Mouse (Mus musculus): ENCODE results near the gene Ptpn20.

The Ptpn20 gene

DNA sequence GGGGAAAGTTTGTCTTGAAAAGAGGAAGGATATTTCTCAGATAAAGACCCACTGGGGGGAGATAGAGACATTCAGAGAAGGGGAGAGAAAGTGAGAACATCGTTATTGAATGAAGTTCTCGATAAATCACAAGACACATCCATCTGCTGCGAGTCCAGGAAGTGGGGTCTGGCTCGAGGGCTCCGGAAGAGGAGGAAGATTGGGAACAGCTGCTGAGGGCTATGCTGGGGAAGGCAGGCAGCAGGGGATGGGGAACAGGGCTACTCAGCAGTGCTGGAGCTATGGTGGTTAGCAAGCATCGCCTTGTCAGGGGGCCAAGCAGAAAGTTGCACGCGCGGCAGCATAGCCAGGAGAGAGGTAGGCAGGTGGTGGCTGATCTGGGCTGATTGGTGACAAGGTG is 73.1 kb downstream of the Ptpn20 start:
- CTCF ChIA-PET = no interaction called here
- POLR2A ChIA-PET = no interaction called here

DNA sequence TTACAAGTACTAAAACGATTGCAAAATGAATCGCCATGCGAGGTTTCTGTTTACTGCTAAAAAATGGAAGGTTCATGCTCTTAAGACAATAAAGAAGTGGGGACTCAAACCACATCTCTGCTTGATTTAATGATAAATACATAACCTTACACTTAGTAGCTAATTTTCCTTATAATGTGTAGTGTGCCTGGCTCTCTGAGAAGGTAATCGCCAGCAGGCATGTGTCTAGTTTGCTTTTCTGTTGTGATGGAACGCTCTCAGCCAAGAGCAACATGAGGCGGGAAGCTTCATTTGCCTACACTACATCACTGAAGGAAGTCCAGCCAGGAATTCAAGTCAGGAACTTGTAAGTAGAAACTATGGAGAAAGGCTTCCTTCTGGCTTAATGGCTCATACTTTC is 77.3 kb downstream of the Ptpn20 start:
- ChIA-PET POLR2A (no interaction called here), CTCF (no interaction called here)

DNA sequence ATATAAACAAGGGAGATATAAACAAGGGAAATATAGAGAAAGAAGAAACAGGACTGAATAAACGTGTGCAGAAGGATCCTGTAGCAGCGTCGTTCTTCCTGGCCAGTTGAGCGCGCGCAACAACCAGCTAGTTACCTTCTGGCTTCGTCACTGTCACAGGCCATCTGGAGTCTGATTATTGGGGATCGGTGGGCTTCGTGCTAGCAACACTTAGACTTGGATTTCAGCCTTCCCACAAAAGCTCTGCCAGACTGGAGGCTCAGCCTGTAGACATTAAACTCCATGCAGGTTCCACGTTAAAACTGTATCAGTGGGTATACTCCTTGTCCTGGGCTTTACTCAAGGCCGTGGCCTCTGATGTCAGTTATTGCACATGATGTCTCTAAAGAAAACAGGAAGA is 80.9 kb downstream of the Ptpn20 start:
- ChIA-PET POLR2A (no interaction called here), CTCF (no interaction called here)

DNA sequence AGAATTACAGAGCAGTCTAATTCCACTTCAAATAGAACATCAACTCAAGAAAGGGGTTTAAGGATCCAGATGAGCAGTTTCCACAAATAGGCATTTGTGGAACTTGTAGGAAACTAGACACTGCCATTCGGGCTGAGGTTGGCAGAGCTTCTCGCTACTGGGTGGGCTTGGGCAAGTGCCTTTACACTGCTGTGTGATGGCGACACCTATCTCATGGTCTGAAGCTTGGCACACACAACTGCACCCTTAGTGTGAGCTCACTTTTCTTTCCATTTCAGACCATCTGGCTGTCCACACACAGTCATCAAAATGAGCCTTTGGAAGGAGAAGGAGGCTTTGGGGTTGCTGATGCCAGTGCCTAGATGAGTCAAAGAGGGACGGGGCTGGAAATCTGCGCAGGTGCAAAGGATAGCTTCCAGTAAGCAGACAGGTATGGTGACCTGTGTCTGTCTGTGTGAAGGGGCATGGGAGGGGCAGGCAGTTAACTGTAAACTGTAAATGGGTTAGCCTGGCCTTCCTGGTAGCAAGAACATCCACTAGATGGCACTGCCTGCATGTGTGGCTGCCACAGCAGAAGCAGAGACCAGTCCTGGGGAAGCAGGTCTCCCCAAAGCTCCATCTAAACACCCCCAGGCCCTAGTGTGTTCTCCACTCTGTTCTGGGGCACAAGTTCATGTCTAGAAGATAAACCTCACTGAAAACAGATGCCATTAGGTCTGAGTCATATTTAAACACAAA is 84.5 kb downstream of the Ptpn20 start:
- CTCF ChIA-PET = interaction anchor here in 2 of 4 experiments (0.6 to 2.3 kb wide), 12 partner anchors 20 to 431 kb away, joined by 3 to 9 read pairs (median 4); no protein-coding TSS in a partner anchor
- POLR2A ChIA-PET = no interaction called here

DNA sequence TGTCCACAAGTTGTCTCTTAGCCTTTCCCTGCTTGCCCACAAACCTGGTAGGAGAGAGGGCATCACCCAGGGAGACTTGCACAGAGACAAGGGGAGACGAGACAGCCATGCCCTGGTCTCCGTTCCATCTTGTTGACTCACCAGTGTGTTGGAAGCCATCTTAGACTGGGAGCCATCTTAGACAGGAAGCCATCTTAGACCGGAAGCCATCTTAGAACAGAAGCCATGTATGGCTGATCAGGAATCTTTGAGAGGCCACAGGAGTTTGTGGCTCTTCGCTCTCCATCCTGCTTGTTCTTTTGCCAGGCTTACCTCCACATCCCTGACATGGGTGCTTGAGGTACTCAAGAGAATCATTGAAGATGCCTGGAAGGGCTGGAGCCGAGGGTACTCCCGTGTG is 89.0 kb downstream of the Ptpn20 start:
- POLR2A ChIA-PET = no interaction called here
- CTCF ChIA-PET = interaction anchor here in 1 of 4 experiments (0.6 kb wide), 1 partner anchor 373 kb away, joined by 3 read pairs; no protein-coding TSS in a partner anchor

DNA sequence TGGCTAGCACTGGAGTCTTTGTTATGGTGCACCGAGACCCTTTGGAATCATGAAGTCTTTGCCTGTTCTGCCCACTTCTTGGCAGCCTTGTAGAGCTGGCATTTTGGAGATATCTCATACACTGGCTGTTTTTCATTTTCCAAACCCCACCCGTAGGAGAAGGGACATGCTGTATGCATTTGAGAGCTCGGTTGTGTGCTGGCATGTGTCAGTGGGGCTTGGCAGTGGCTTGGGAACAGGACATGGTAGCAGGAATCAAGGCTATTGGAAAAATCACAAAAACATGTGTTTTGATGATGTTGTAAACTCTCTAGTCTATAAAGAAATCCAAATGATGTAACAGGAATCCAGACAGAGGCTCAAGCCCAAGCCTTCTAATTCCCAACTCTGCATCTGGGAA is 89.7 kb downstream of the Ptpn20 start:
- ChIA-PET CTCF (no interaction called here), POLR2A (no interaction called here)

DNA sequence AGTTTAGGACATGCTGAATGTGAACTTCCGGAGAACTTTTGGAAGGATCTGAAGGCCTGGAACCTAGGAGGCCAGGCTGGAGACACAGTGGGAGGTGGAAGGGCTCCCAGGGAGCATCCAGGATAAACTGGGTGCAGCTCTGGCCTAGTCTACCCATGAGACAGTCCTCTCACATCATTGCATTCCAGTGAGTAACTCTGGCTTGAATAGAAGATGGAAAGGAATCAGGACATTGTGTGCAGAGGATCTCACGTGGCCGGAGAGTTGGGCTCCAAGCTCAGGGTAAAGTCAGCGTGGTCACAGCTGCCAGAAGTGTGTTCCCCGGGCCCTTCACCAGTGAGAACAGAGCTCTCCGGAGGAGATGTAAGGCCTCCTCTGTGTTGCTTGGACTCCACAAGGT is 91.6 kb downstream of the Ptpn20 start:
- CTCF ChIA-PET = interaction anchor here in 1 of 4 experiments (1.2 kb wide), 1 partner anchor 15 kb away, joined by 7 read pairs; no protein-coding TSS in a partner anchor

DNA sequence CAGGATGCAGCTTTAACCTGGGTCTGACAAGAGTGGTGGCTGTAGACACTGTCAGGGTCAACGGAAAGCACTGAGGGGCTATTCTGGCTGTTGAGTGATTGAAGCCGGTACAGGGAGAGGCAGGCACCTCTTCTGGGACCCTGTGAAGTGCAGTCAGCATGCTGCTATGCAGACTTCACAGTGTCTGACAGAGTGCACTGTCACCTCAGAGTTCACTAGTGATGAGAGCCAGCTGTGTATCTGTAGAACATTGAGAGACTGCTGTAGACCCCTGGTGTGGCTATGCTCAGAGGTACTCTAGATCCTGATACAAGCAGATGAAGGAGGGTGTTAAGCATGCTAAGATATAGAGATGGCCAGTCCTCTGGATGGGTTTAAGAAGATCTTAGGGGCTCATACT is 93.8 kb downstream of the Ptpn20 start:
- ChIA-PET CTCF (no interaction called here), POLR2A (no interaction called here)

More for the DNA sequence above, 91.6 kb downstream of the Ptpn20 start:
- POLR2A ChIA-PET = no interaction called here

DNA sequence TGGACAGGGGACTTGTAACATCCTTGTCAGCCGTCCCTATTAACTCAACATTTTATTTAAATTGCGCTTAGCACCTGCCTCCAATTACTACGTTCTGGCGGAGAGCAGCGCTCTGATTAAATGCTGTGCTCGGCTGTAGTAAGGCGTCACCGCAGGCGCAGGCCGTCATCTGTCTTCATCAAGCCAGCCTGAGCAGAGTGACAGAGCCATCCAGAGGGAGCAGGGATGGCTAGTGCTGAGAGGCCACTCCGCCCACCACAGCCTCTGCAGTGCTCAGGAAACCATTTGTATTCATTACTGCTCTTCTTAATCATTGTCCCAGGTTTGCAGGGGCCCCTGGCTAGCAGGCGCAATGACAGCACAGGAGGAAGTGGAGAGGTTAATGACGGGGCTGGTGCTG is 94.7 kb downstream of the Ptpn20 start:
- POLR2A ChIA-PET = no interaction called here

DNA sequence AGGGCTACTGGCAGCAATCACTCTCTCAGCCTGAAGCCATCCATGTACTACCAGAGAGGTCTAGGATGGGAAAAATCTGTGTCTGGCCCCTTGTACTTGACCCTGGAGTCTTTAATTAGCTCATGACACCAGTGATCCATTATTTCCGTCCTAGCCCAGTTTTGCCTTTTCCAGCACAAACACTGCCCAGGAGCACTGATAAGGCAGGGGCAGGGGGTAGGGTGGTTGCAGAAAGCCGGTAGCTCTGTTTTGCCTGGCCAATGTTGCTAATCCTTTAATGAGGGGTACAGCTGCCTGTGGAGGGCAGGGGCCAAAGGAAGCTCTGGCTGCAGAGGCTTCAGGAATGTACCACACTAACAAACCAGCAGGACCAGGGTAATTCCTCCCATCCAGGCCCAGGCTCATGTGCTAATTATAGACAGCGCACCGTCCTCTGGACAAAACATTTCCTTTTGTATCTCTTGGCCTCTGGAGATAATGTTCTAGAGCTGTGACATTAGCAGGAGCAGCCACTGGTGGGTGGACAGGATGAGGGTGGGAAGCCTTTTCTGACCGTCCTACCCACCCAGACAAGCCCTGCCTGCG is 98.5 kb downstream of the Ptpn20 start:
- ChIA-PET CTCF (no interaction called here), POLR2A (no interaction called here)

More for the DNA sequence above, 94.7 kb downstream of the Ptpn20 start:
- CTCF ChIA-PET = interaction anchor here in 1 of 4 experiments (0.6 kb wide), 1 partner anchor 250 kb away, joined by 3 read pairs; no protein-coding TSS in a partner anchor

DNA sequence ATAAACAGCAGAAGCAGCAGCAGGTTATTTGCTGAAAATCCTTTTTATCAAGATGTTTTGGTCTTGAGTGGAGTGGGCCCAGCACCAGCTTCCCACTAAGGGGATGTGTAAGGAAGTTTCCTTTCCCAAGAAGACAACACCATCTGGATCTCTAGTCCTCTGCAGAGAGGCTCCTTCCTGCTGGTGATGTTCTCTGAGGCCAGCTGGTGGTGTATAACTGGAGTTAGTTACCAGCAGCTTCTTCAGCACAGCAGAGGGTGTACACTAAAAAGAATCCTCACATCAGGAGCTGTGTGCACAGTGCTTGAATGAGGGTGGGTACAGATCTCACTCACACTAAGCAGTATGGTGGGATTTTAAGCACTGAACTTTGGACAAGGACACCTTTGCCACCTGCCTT is 100.0 kb downstream of the Ptpn20 start:
- ChIA-PET POLR2A (no interaction called here), CTCF (interaction anchor here in 1 of 4 experiments (2.1 kb wide), 1 partner anchor 245 kb away, joined by 5 read pairs; no protein-coding TSS in a partner anchor)
